Mouse (Mus musculus) erythroblast, embryonic 14.5 days (primary cell): ENCODE measurements around the gene Atp9a.

Source experiments
- GATA1 ChIP-seq: IDR thresholded peaks from 2 replicates; pipeline ENCODE4 v1.6.1; 2012; ENCODE audit warnings: low read length, inconsistent platforms, mixed read lengths
- TAL1 ChIP-seq: IDR thresholded peaks from 3 replicates; pipeline ENCODE4 v1.6.1; 2012; ENCODE audit warnings: low read length, inconsistent platforms, mixed read lengths

DNA sequence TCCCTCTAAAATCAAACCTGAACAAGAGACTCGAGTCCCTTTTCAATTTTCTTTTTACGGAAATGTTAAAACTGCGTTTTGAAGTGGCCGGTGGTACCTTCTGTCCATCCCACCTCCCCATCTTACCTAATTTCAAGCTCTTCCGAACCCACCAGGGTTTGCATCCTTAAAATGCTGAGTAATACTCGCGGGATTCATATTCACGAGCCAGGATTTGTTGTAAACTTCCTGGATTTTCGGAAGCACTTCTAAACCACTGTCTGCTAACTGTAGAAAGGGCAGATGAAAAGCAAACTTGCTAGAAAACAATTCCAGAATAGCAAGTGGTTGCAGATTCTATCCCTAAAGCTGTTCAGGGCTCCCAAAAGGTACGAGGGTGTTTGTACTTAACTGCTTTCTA lies 25.4 kb upstream of the Atp9a start, which contains the start of gene Sall4:
- TF ChIP-seq TAL1 = no peak
- TF ChIP-seq GATA1 = no peak
